Mouse (Mus musculus) myocyte (in vitro differentiated cells): Measurements from ENCODE around the gene Adamts18. TPM values are rescaled to one million over a fixed set of nuclear protein-coding genes. Genes with fewer than 3 reads are reported as not detected.

ENCODE experiments used
- H3K27me3 ChIP-seq: one replicate; pipeline ENCODE4 v1.6.1; 2011; ENCODE audit not compliant: control insufficient read depth, insufficient read depth, insufficient read length
- H3K36me3 ChIP-seq: one replicate; pipeline ENCODE4 v1.6.1; 2011; ENCODE audit not compliant: control insufficient read depth, insufficient read depth
- H3K4me2 ChIP-seq: one replicate; pipeline ENCODE4 v1.6.1; 2011; ENCODE audit warnings: low read depth, control low read depth
- H3K4me3 ChIP-seq: one replicate; pipeline ENCODE4 v1.5.1; 2011; ENCODE audit warnings: mild to moderate bottlenecking, control low read depth, moderate library complexity
- H3K79me2 ChIP-seq: one replicate; pipeline ENCODE4 v1.6.1; 2011; ENCODE audit not compliant: control insufficient read depth, insufficient read depth
- H3ac ChIP-seq: one replicate; pipeline ENCODE4 v1.6.1; 2011; ENCODE audit not compliant: control insufficient read depth, insufficient read length
- CEBPB ChIP-seq: IDR thresholded peaks from 2 replicates; pipeline ENCODE4 v1.6.1; 2011; ENCODE audit warnings: mild to moderate bottlenecking, moderate library complexity; ENCODE audit not compliant: poor library complexity, insufficient read depth, severe bottlenecking
- E2F4 ChIP-seq: IDR thresholded peaks from one replicate; pipeline ENCODE4 v1.6.1; 2011; ENCODE audit warnings: mild to moderate bottlenecking, control low read depth, moderate library complexity; ENCODE audit not compliant: insufficient read depth
- MAX ChIP-seq: IDR thresholded peaks from one replicate; pipeline ENCODE4 v1.6.1; 2011; ENCODE audit warnings: low read depth, mild to moderate bottlenecking, control low read depth
- MYOD1 ChIP-seq, 3 experiments: IDR thresholded peaks; one replicate each; pipeline ENCODE4 v1.6.1; 2011; ENCODE audit warnings: control low read depth in 2 of 3, low read depth in 2 of 3, mild to moderate bottlenecking in 2 of 3, moderate library complexity in 1 of 3; ENCODE audit not compliant: insufficient read length in 2 of 3, control insufficient read depth in 1 of 3
- MYOG ChIP-seq, 3 experiments: IDR thresholded peaks; one replicate each; pipeline ENCODE4 v1.6.1; 2011; ENCODE audit warnings: control low read depth in 2 of 3, low read depth in 2 of 3, mild to moderate bottlenecking in 2 of 3; ENCODE audit not compliant: insufficient read length in 2 of 3, control insufficient read depth in 1 of 3, insufficient read depth in 1 of 3
- POLR2A ChIP-seq: IDR thresholded peaks from one replicate; pipeline ENCODE4 v1.6.1; 2011; ENCODE audit warnings: low read depth, mild to moderate bottlenecking, control low read depth, moderate library complexity; ENCODE audit not compliant: insufficient read length
- POLR2AphosphoS2 ChIP-seq: IDR thresholded peaks from one replicate; pipeline ENCODE4 v1.6.1; 2011; ENCODE audit warnings: low read depth, control low read depth; ENCODE audit not compliant: insufficient read length
- REST ChIP-seq: IDR thresholded peaks from one replicate; pipeline ENCODE4 v1.6.1; 2011; ENCODE audit warnings: mild to moderate bottlenecking, control low read depth, moderate library complexity; ENCODE audit not compliant: insufficient read depth, insufficient read length
- SRF ChIP-seq: IDR thresholded peaks from one replicate; pipeline ENCODE4 v1.6.1; 2011; ENCODE audit warnings: low read depth; ENCODE audit not compliant: control insufficient read depth, insufficient read length
- TCF12 ChIP-seq: IDR thresholded peaks from one replicate; pipeline ENCODE4 v1.6.1; 2011; ENCODE audit warnings: mild to moderate bottlenecking, control low read depth; ENCODE audit not compliant: poor library complexity, insufficient read depth, severe bottlenecking
- TCF3 ChIP-seq: IDR thresholded peaks from one replicate; pipeline ENCODE4 v1.6.1; 2011; ENCODE audit warnings: low read depth, control low read depth; ENCODE audit not compliant: insufficient read length
- USF1 ChIP-seq: IDR thresholded peaks from one replicate; pipeline ENCODE4 v1.6.1; 2011; ENCODE audit warnings: low read depth, mild to moderate bottlenecking, control low read depth, moderate library complexity
- polyA plus RNA-seq: library from polyadenylated mRNA; unstranded; fragments of >200 nt; fragmentation: generic; extraction: Trizol; gene quantifications from one replicate; pipeline ENCODE4 v1.2.1, GENCODE M21; 2012; ENCODE audit warnings: missing spikeins

Adamts18 gene
- polyA plus RNA-seq, 1 experiment: not detected

GRCm38 (mm10) chr8:113882558-113882957 lies 34.0 kb upstream of the Adamts18 start:
- Histone ChIP-seq H3K4me3 (no peak overlapping the region), H3K4me2 (no peak overlapping the region), H3K79me2 (no peaks in the 10 kb centered on the region), H3ac (no peak overlapping the region), H3K27me3 (no peaks in the 10 kb centered on the region), H3K36me3 (no peaks in the 10 kb centered on the region)
- TF ChIP-seq E2F4 (no peak), MYOD1 (IDR thresholded peaks at IDR 0.05; ENCODE audit: control insufficient read depth in 1 of 3, insufficient read length in 2 of 3, low read depth in 2 of 3) (no peak), CEBPB (no peak), USF1 (no peak), MYOG (IDR thresholded peaks at IDR 0.05; ENCODE audit: control insufficient read depth in 1 of 3, insufficient read depth in 1 of 3, insufficient read length in 2 of 3, low read depth in 2 of 3) (no peak), TCF12 (no peak), REST (no peak), POLR2AphosphoS2 (no peak), MAX (no peak)

GRCm38 (mm10) chr8:113878411-113879006 lies 30.0 kb upstream of the Adamts18 start:
- Histone ChIP-seq H3ac (no peak overlapping the region), H3K27me3 (no peaks in the 10 kb centered on the region), H3K79me2 (no peaks in the 10 kb centered on the region), H3K36me3 (no peaks in the 10 kb centered on the region), H3K4me3 (no peak overlapping the region), H3K4me2 (no peak overlapping the region)
- TF ChIP-seq MYOG (IDR thresholded peaks at IDR 0.05; ENCODE audit: control insufficient read depth in 1 of 3, insufficient read depth in 1 of 3, insufficient read length in 2 of 3, low read depth in 2 of 3): no peak
- TF ChIP-seq TCF3: no peak
- TF ChIP-seq POLR2A: no peak
- TF ChIP-seq TCF12: no peak
- TF ChIP-seq SRF: no peak
- no peak for TF ChIP-seq POLR2AphosphoS2
- no peak for TF ChIP-seq CEBPB
- no peak for TF ChIP-seq E2F4
- no peak for TF ChIP-seq USF1
- TF ChIP-seq REST: no peak
- TF ChIP-seq MAX: no peak
- no peak for TF ChIP-seq MYOD1 (IDR thresholded peaks at IDR 0.05; ENCODE audit: control insufficient read depth in 1 of 3, insufficient read length in 2 of 3, low read depth in 2 of 3)

GRCm38 (mm10) chr8:113873446-113874120 lies 25.0 kb upstream of the Adamts18 start:
- no peaks in the 10 kb centered on the region for H3K36me3 ChIP-seq
- no peak overlapping the region for H3K4me3 ChIP-seq
- H3K79me2 ChIP-seq: no peaks in the 10 kb centered on the region
- H3K27me3 ChIP-seq: no peaks in the 10 kb centered on the region
- TF ChIP-seq TCF3: no peak
- TF ChIP-seq SRF: no peak
- H3ac ChIP-seq: no peak overlapping the region
- no peak overlapping the region for H3K4me2 ChIP-seq

- TF ChIP-seq TCF12: no peak
- no peak for TF ChIP-seq REST
- no peak for TF ChIP-seq MYOD1 (IDR thresholded peaks at IDR 0.05; ENCODE audit: control insufficient read depth in 1 of 3, insufficient read length in 2 of 3, low read depth in 2 of 3)
- no peak for TF ChIP-seq E2F4
- TF ChIP-seq CEBPB: no peak
- TF ChIP-seq POLR2AphosphoS2: no peak
- no peak for TF ChIP-seq MAX
- TF ChIP-seq MYOG (IDR thresholded peaks at IDR 0.05; ENCODE audit: control insufficient read depth in 1 of 3, insufficient read depth in 1 of 3, insufficient read length in 2 of 3, low read depth in 2 of 3): no peak
- TF ChIP-seq USF1: no peak
- no peak for TF ChIP-seq SRF
- no peak for TF ChIP-seq TCF3
- TF ChIP-seq POLR2A: no peak
- no peak overlapping the region for H3K4me3 ChIP-seq
- no peaks in the 10 kb centered on the region for H3K36me3 ChIP-seq
- H3ac ChIP-seq: no peak overlapping the region
- H3K79me2 ChIP-seq: no peaks in the 10 kb centered on the region
- H3K27me3 ChIP-seq: no peaks in the 10 kb centered on the region
- no peak overlapping the region for H3K4me2 ChIP-seq
Measured at GRCm38 (mm10) chr8:113872436-113872835, 23.9 kb upstream of the Adamts18 start.

GRCm38 (mm10) chr8:113866530-113866929 lies 18.0 kb upstream of the Adamts18 start:
- H3ac ChIP-seq: no peak overlapping the region
- H3K79me2 ChIP-seq: no peaks in the 10 kb centered on the region
- H3K4me3 ChIP-seq: no peak overlapping the region
- no peak overlapping the region for H3K4me2 ChIP-seq
- no peaks in the 10 kb centered on the region for H3K36me3 ChIP-seq
- H3K27me3 ChIP-seq: no peaks in the 10 kb centered on the region
- no peak for TF ChIP-seq CEBPB
- TF ChIP-seq MAX: no peak
- TF ChIP-seq TCF12: no peak
- TF ChIP-seq USF1: no peak
- TF ChIP-seq SRF: no peak
- no peak for TF ChIP-seq TCF3
- TF ChIP-seq POLR2A: no peak
- TF ChIP-seq MYOG (IDR thresholded peaks at IDR 0.05; ENCODE audit: control insufficient read depth in 1 of 3, insufficient read depth in 1 of 3, insufficient read length in 2 of 3, low read depth in 2 of 3): no peak
- no peak for TF ChIP-seq MYOD1 (IDR thresholded peaks at IDR 0.05; ENCODE audit: control insufficient read depth in 1 of 3, insufficient read length in 2 of 3, low read depth in 2 of 3)
- TF ChIP-seq POLR2AphosphoS2: no peak
- no peak for TF ChIP-seq E2F4
- no peak for TF ChIP-seq REST
